8 mouse cellular contexts compared by ENCODE assay signal in the genomic region with DNA sequence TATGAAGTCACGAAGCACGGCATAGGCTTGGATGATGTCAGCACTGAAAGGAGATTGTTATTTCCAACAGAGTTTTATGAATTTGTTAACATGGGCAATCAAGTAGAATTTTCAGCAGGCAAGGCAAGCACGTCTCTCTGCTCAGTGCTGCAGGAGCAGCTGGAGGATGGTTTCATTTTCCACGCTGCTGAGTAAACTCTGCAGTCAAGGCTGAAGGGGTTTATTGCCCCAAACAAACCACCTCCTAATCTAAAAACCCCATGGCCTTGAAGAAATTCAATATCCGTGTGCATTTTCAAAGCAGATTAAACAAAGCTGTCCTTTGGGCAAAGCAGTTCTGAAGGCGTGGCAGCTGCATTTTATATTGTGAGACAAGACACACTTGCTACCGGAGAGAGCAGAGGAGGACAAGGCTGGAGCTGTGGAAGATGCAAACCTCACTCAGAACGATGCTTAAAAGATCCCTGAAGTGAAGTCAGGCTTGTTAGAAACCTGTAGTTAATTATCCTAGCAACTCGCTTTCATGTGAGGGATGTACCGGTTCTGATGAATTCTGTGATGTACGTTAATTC.
DNase-seq lines count a peak whose midpoint lies in the region; ATAC-seq and TF ChIP-seq lines count a peak whose summit lies in the region.

No protein-coding gene starts in this region.

- H3K27me3 ChIP-seq in intestine, postnatal 0 days (replicated peaks; ENCODE audit: control insufficient read depth, insufficient read depth, low read length), result no peaks in the 10 kb centered on the region

- 22% methylated on average over 11 of the region's 11 CpGs for WGBS in intestine, postnatal 0 days

- intact Hi-C loops in left cerebral cortex, postnatal 10 days (cut with DNase I), result no loop called here

- TF ChIP-seq CTCF in intestine, postnatal 0 days (IDR thresholded peaks at IDR 0.05; ENCODE audit: low read depth), result no peak

- H3K36me3 ChIP-seq in intestine, postnatal 0 days (ENCODE audit: control insufficient read depth, insufficient read depth), result no peaks in the 10 kb centered on the region

- no peak overlapping the region for H3K9ac ChIP-seq in intestine, postnatal 0 days (ENCODE audit: low read depth, low read length)

- no peaks in the 10 kb centered on the region for H3K4me1 ChIP-seq in intestine, postnatal 0 days (replicated peaks; ENCODE audit: control insufficient read depth, insufficient read depth, low read length)

- H3K4me3 ChIP-seq in intestine, postnatal 0 days (ENCODE audit: low read depth, low read length), result peak overlapping the region; percentile 16; the same call in 1 of the 2 replicates

- peak overlapping the region; percentile 48 for H3K4me2 ChIP-seq in intestine, postnatal 0 days (replicated peaks; ENCODE audit: low read depth)

- peak; percentile 2 for DNase-seq in adrenal gland, postnatal 10 days
- no peak for DNase-seq in adrenal gland, adult 18-20 months (ENCODE audit: low spot score in 2 of 2)
- peak; percentile 4 to 22 for DNase-seq in left cerebral cortex, adult 18-20 months (ENCODE audit: low spot score in 2 of 2)
- DNase-seq in left cerebral cortex, postnatal 10 days (ENCODE audit: extremely low spot score in 1 of 2, low spot score in 2 of 2), result no peak
- DNase-seq in ovary, postnatal 14 days (ENCODE audit: low spot score), result peak; percentile 5
- DNase-seq in urinary bladder, adult 18-20 months (ENCODE audit: low spot score in 2 of 2), result no peak
- DNase-seq in right cerebral cortex, postnatal 4 days, result no peak

- H3K9me3 ChIP-seq in intestine, postnatal 0 days (ENCODE audit: control insufficient read depth), result no peaks in the 10 kb centered on the region

- H3K27ac ChIP-seq in intestine, postnatal 0 days (ENCODE audit: low read depth, low read length), result no peak overlapping the region

- ATAC-seq in intestine, postnatal 0 days, result peak; percentile 41; the same call in 1 of the 2 replicates

Comparison
In these comparisons a context has a peak if more than half of its experiments do, and no peak if none do; other contexts are left out.
1. DNase-seq: peak in adrenal gland, postnatal 10 days (single experiment), left cerebral cortex, adult 18-20 months (2 of 2) and ovary, postnatal 14 days (single experiment); none in adrenal gland, adult 18-20 months (0 of 2), left cerebral cortex, postnatal 10 days (0 of 2), urinary bladder, adult 18-20 months (0 of 2) and right cerebral cortex, postnatal 4 days (single experiment).